Mouse (Mus musculus): ENCODE measurements around the gene Kctd20.

GRCm38 (mm10) chr17:28926380-28926779 lies 25.4 kb upstream of the Kctd20 start:
- no peak for TF ChIP-seq POLR2A (IDR thresholded peaks at IDR 0.05; ENCODE audit: borderline replicate concordance, extremely low read depth, insufficient read depth, insufficient read length, poor library complexity, severe bottlenecking)
- peak; percentile 88 for TF ChIP-seq CTCF (IDR thresholded peaks at IDR 0.05; ENCODE audit: borderline replicate concordance, extremely low read depth, insufficient read depth, insufficient read length)

Measured in brain, embryonic 14.5 days (tissue).